Mouse (Mus musculus) neural tube, embryonic 14.5 days (tissue): ENCODE measurements around the gene Pik3ca. TPM values are rescaled to one million over a fixed set of nuclear protein-coding genes. Genes with fewer than 3 reads are reported as not detected.
A peak's percentile ranks its signal among the peaks of the same experiment; 100 is the strongest.

Experiments used
- ATAC-seq: fragments of 200-750 bp; cut with Nextera tagmentation; 2 replicates; pipeline ENCODE4 v1.8.0; 2017; ENCODE audit warnings: low read depth, mild to moderate bottlenecking, moderate TSS enrichment, moderate library complexity
- H3K27ac ChIP-seq: fragments of 300-500 bp; sonication (generic); 2 replicates; pipeline ENCODE4 v1.5.1; 2014; ENCODE audit warnings: low read depth, mild to moderate bottlenecking, control low read depth, low read length, moderate library complexity, mixed read lengths
- H3K27me3 ChIP-seq: fragments of 300-500 bp; sonication (generic); 2 replicates; pipeline ENCODE4 v1.6.1; 2014; ENCODE audit warnings: low read length; ENCODE audit not compliant: control insufficient read depth, insufficient read depth
- H3K36me3 ChIP-seq: fragments of 300-500 bp; sonication (generic); 2 replicates; pipeline ENCODE4 v1.6.1; 2014; ENCODE audit warnings: low read length, mixed read lengths; ENCODE audit not compliant: control insufficient read depth, insufficient read depth
- H3K4me1 ChIP-seq: fragments of 300-500 bp; sonication (generic); 2 replicates; pipeline ENCODE4 v1.6.1; 2014; ENCODE audit warnings: low read length; ENCODE audit not compliant: control insufficient read depth, insufficient read depth
- H3K4me2 ChIP-seq: fragments of 300-500 bp; sonication (generic); 2 replicates; pipeline ENCODE4 v1.6.1; 2014; ENCODE audit warnings: mild to moderate bottlenecking, low read depth, low read length, control low read depth
- H3K4me3 ChIP-seq: fragments of 300-500 bp; sonication (generic); 2 replicates; pipeline ENCODE4 v1.5.1; 2014; ENCODE audit warnings: low read depth, low read length, control low read depth, mixed read lengths
- H3K9ac ChIP-seq: fragments of 300-500 bp; sonication (generic); replicated peaks from 2 replicates; pipeline ENCODE4 v1.6.1; 2014; ENCODE audit warnings: low read depth, mild to moderate bottlenecking, control low read depth, low read length, mixed read lengths
- H3K9me3 ChIP-seq: fragments of 300-500 bp; sonication (generic); 2 replicates; pipeline ENCODE4 v1.6.1; 2016; ENCODE audit warnings: low read length; ENCODE audit not compliant: control insufficient read depth
- WGBS: fragments of 180-500 bp; shearing (Covaris S2); extraction: QIAGEN DNeasy Blood & Tissue Kit; methylation state at CpG from one replicate; pipeline ENCODE4 v1.1.7; 2014; 5-methylcytosine and 5-hydroxymethylcytosine counted together
- polyA plus RNA-seq: library from polyadenylated mRNA; unstranded; fragments of >200 nt; fragmentation: Nextera tagmentation; extraction: Ambion mirVana; gene quantifications from 2 replicates; pipeline ENCODE4 v1.2.1, GENCODE M21; 2014

Gene Pik3ca
- polyA plus RNA-seq, 1 experiment from 2014 or later = 26.7 TPM

DNA sequence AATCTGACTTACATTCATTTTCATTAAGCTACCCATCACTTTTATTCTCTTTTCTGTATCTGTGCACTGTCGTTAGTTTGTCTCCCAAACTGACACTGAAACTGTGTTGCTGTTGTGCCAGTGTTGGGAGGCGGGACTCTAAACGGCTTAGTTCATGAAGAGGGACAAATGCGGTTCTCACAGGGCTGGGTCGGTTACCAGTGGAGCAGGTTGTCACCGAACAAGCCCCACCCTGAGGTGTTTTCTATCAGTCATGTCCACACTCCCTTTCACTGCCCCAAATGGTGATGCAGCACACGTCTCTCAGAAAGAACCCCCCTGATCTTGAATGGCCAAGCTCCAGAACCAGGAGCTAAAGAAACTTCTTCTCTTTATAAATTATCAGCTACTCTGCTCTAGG is 25.5 kb upstream of the Pik3ca start:
- ATAC-seq = no peak
- WGBS = 81% methylated on average over 7 of the region's 7 CpGs
- H3K4me3 ChIP-seq = no peak overlapping the region
- no peaks in the 10 kb centered on the region for H3K4me1 ChIP-seq
- no peak overlapping the region for H3K27ac ChIP-seq
- no peaks in the 10 kb centered on the region for H3K36me3 ChIP-seq
- no peak overlapping the region for H3K9ac ChIP-seq
- H3K4me2 ChIP-seq = no peak overlapping the region
- no peaks in the 10 kb centered on the region for H3K9me3 ChIP-seq
- H3K27me3 ChIP-seq = no peaks in the 10 kb centered on the region

DNA sequence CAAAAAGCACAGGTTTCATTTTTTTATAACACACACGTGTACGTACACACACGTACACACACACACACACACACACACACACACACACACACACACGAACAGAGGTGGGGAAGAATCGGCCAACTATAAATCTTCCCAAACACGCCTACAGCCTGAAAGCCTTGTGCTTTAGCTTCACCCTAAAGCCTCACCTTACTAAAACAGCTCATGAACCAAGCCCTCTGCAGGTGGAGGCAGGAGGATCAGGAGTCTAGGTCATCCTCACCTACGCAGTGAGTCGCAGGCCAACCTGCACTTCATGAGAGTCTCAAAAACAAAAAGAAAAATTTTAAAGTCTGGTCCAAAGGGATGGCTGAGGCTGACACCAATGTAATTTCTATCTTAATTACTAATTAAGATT is 25.0 kb upstream of the Pik3ca start:
- ATAC-seq = no peak
- Histone ChIP-seq H3K9me3 (no peaks in the 10 kb centered on the region), H3K4me2 (no peak overlapping the region), H3K4me3 (no peak overlapping the region), H3K4me1 (no peaks in the 10 kb centered on the region), H3K27ac (no peak overlapping the region), H3K27me3 (no peaks in the 10 kb centered on the region), H3K9ac (no peak overlapping the region), H3K36me3 (no peaks in the 10 kb centered on the region)
- WGBS = 82% methylated on average over 8 of the region's 8 CpGs

DNA sequence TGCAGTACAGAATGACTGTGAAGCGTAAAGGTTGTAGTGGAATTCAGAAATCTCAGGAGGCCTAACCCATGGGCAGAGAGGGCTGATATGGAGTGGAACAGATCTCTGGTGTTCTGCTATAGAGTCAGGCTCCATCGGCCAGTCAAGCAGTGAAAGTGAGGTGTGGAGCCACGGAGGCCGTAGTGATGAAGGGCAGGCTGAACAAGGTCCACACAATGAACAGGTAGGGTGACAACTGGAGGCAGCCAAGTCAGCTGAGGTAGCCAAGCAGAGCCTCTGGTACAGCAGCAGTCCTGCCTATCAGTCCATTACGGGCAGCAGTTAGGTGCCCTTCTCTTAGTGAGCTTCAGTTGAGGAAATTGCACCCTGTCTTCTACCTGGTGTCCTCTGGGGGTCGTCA is 24.2 kb upstream of the Pik3ca start:
- no peak for ATAC-seq
- WGBS = 84% methylated on average over 6 of the region's 6 CpGs
- Histone ChIP-seq H3K9ac (no peak overlapping the region), H3K4me2 (no peak overlapping the region), H3K36me3 (no peaks in the 10 kb centered on the region), H3K27ac (no peak overlapping the region), H3K4me1 (no peaks in the 10 kb centered on the region), H3K4me3 (no peak overlapping the region), H3K27me3 (no peaks in the 10 kb centered on the region), H3K9me3 (no peaks in the 10 kb centered on the region)

DNA sequence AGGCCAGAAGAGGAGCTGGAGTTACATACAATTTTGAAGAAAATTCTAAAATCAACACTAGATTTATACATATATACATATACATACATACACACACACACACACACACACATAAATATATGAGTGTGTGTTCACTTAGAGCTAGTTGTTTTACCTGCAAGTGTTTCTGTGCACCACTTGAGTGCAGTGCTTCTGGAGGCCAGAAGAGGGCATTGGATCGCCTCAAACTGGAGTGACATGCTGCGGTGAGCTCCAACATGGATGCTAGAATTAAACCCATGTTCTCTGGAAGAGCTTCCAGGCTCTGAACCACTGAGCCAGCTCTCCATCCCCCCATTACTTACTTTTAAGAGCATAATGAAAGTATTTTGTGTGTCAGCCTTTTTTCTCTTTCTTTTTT is 17.6 kb upstream of the Pik3ca start:
- no peak overlapping the region for H3K4me3 ChIP-seq
- H3K9ac ChIP-seq = no peak overlapping the region
- H3K36me3 ChIP-seq = no peaks in the 10 kb centered on the region
- 41% methylated on average over 2 of the region's 2 CpGs for WGBS
- H3K4me2 ChIP-seq = no peak overlapping the region
- ATAC-seq = no peak
- H3K27ac ChIP-seq = no peak overlapping the region
- H3K27me3 ChIP-seq = no peaks in the 10 kb centered on the region
- no peaks in the 10 kb centered on the region for H3K9me3 ChIP-seq
- H3K4me1 ChIP-seq = no peaks in the 10 kb centered on the region

DNA sequence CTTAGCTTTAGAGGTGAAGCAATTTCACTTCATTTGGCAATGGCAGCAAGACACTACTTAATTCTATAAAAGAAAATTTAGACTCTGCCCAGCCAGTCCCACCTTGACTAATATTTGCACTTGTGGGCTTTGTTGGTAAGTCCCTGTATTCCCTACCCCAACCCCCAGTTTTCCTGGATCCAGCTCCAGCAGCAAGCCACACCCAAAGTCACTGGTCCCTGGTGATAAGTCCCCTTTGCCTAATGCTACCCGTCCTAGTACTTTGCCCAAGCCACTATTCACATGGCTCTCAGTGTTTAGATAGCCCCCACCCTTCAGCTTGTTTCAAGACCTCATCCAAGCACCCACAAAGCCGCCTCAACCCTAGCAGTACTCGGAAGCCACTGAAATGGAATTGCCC is 15.9 kb upstream of the Pik3ca start:
- no peaks in the 10 kb centered on the region for H3K36me3 ChIP-seq
- ATAC-seq = no peak
- no peak overlapping the region for H3K4me2 ChIP-seq
- H3K27me3 ChIP-seq = no peaks in the 10 kb centered on the region
- H3K9ac ChIP-seq = no peak overlapping the region
- H3K9me3 ChIP-seq = no peaks in the 10 kb centered on the region
- no peak overlapping the region for H3K27ac ChIP-seq
- 78% methylated on average over 3 of the region's 3 CpGs for WGBS
- H3K4me3 ChIP-seq = no peak overlapping the region
- no peaks in the 10 kb centered on the region for H3K4me1 ChIP-seq

DNA sequence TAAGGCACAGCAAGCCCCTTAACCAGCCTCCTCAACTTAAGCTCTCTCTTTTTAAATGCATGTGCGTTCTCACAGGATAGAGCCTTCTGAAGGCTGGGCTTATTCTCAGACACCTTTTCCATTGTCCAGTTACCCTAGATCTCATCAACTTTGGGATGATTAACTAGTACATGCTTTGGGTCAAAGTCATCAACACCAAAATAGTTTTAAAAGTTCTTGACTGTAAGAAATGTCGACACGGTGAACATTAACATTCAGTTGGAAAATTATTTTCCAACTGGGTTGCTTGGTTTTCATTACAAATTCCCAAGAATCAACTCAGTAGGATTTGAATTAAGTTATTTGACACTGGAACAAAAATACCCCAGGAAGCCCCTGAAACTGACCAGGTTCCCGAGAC is 4.6 kb upstream of the Pik3ca start:
- Histone ChIP-seq H3K4me3 (no peak overlapping the region), H3K27me3 (no peaks in the 10 kb centered on the region), H3K9ac (no peak overlapping the region), H3K9me3 (no peaks in the 10 kb centered on the region), H3K36me3 (no peaks in the 10 kb centered on the region), H3K4me1 (0 out of 2 replicates have a peak, but pooled peaks cover 2% of the 10 kb centered on the region), H3K27ac (no peak overlapping the region), H3K4me2 (no peak overlapping the region)
- WGBS = 89% methylated on average over 4 of the region's 4 CpGs
- ATAC-seq = no peak

DNA sequence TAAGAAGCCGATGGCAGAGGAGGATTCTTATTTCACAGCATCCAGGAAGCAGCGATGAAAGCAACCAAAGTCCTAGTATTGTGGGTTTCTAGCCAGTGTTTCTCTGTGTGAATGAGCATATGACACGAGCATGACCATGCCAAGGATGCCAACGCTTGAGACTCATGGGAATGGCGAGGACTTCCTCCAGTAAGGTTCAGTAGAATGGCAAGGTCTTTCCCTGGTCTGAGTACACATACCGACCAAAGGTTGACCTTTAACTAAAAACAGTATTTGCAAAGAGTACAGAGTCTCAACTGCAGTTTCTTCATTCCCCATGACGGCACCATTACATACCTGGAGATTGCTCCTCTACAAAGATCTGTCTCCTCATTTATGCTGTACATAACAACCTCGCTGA is 3.5 kb upstream of the Pik3ca start:
- H3K4me1 ChIP-seq = peaks cover 7% of the 10 kb centered on the region
- 93% methylated on average over 8 of the region's 8 CpGs for WGBS
- H3K9ac ChIP-seq = no peak overlapping the region
- H3K36me3 ChIP-seq = no peaks in the 10 kb centered on the region
- no peak for ATAC-seq
- no peak overlapping the region for H3K27ac ChIP-seq
- no peak overlapping the region for H3K4me2 ChIP-seq
- no peaks in the 10 kb centered on the region for H3K9me3 ChIP-seq
- no peaks in the 10 kb centered on the region for H3K27me3 ChIP-seq
- no peak overlapping the region for H3K4me3 ChIP-seq

DNA sequence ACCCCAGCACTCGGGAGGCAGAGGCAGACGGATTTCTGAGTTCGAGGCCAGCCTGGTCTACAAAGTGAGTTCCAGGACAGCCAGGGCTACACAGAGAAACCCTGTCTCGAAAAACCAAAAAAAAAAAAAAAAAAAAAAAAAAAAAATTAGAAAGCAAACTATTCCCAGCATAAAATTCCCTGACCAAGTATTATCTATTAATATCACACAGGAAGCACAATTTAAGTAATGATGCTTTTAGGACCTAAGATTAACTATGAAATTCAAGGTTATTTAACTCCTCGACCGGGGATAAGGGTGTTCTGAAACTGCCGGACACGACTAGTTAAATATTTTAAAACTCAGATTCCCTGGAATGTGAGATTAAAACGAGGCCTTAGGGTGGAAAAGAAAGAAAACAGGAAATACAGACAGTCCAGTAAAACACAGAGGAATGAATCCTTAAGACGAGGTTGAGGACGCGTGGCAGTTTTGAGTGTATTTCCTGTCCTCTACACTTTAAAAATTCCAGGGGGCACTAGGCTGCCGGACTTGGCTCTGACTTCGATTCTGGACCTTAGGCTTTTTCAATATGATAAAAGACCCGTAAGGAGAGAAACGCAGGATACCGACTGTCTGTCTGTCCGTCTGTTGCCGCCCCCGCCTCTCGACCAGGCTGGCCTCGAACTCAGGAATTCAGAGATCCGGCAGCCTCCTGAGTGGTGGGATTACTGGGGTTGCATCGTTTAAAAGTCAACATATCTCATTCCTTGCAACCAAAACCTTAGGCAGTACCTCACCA is 1.5 kb upstream of the Pik3ca start:
- 27% methylated on average over 23 of the region's 24 CpGs for WGBS
- Histone ChIP-seq H3K9ac (peak overlapping the region; percentile 37), H3K36me3 (no peaks in the 10 kb centered on the region), H3K27ac (peak overlapping the region; percentile 94), H3K4me3 (peak overlapping the region; percentile 88), H3K4me1 (peaks cover 20% of the 10 kb centered on the region), H3K27me3 (no peaks in the 10 kb centered on the region), H3K4me2 (peak overlapping the region; percentile 66), H3K9me3 (no peaks in the 10 kb centered on the region)
- no peak; the same call in 1 of the 2 replicates for ATAC-seq

DNA sequence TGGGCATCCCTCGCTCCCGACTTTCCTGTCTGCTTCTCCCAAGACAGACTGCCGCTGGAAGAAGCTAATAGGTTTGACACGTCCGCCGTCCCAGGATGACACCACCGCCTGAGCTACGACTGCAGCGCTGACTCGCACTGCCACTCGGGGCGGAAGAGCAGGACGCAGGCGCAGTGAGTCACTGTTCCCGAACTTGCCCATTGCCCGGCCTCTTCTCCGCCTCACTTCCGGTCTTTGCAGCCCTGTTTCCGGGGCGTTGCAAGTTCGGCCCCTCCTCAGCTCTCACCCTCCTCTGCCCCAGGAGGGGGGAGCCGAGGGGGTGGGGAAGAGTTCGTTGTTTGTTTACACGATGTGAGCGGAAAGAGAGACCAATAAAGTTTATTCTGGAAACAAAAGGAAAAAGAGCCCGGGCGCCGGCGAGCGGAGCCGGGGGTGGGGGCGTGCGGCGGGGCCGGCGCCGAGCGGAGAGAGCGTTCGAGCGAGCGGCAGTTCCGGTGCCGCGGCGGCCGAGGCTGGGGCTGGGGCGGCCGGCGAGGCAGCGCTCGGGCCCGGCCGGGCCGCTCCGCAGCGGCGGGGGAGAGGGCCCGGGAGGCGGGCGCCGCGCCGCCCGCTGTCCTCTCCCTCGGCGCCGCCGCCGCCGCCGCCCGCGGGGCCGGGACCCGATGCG is 544 bp upstream of the Pik3ca start:
- H3K4me1 ChIP-seq = peaks cover 20% of the 10 kb centered on the region
- peak overlapping the region; percentile 88 for H3K4me3 ChIP-seq
- no peaks in the 10 kb centered on the region for H3K27me3 ChIP-seq
- peak overlapping the region; percentile 96 for H3K9ac ChIP-seq
- no peaks in the 10 kb centered on the region for H3K36me3 ChIP-seq
- H3K4me2 ChIP-seq = peak overlapping the region; percentile 66
- peak; percentile 98 for ATAC-seq
- H3K27ac ChIP-seq = peak overlapping the region; percentile 94
- WGBS = under 1% methylated on average over 46 of the region's 77 CpGs
- no peaks in the 10 kb centered on the region for H3K9me3 ChIP-seq
